Mouse (Mus musculus): ENCODE data around the gene 1700029H14Rik.

- TF ChIP-seq CTCF (IDR thresholded peaks at IDR 0.05; ENCODE audit: low read depth, low read length): no peak
- no peak for TF ChIP-seq POLR2A (IDR thresholded peaks at IDR 0.05; ENCODE audit: borderline replicate concordance, low read depth, low read length)
Measured at GRCm38 (mm10) chr8:13507284-13507937, 54.9 kb downstream of the 1700029H14Rik start.
